Mouse (Mus musculus) heart, adult 2 months (tissue): ENCODE results near the gene Ube2f. TPM values are rescaled to one million over a fixed set of nuclear protein-coding genes. Genes with fewer than 3 reads are reported as not detected.

ENCODE experiments used
- DNase-seq, 2 experiments: peaks; one replicate each; pipeline ENCODE4 v3.0.0; 2021
- H3K27ac ChIP-seq: fragments of 200-600 bp; 2 replicates; pipeline ENCODE4 v1.8.1; 2022
- H3K27me3 ChIP-seq: fragments of 200-500 bp; 2 replicates; pipeline ENCODE4 v1.6.1; 2012; ENCODE audit warnings: mild to moderate bottlenecking, low read length, inconsistent platforms, mixed read lengths; ENCODE audit not compliant: control insufficient read depth, insufficient read depth
- H3K36me3 ChIP-seq: fragments of 200-500 bp; 2 replicates; pipeline ENCODE4 v1.6.1; 2012; ENCODE audit warnings: low read length, inconsistent platforms; ENCODE audit not compliant: control insufficient read depth, insufficient read depth
- H3K4me1 ChIP-seq: fragments of 200-500 bp; 2 replicates; pipeline ENCODE4 v1.6.1; 2011; ENCODE audit warnings: low read length; ENCODE audit not compliant: control insufficient read depth, insufficient read depth
- H3K4me3 ChIP-seq: fragments of 200-600 bp; 2 replicates; pipeline ENCODE4 v1.8.1; 2022
- H3K79me2 ChIP-seq: fragments of 200-500 bp; replicated peaks from 2 replicates; pipeline ENCODE4 v1.6.1; 2012; ENCODE audit warnings: mild to moderate bottlenecking, inconsistent platforms, low read length, moderate library complexity, mixed read lengths; ENCODE audit not compliant: control insufficient read depth, insufficient read depth
- H3K9ac ChIP-seq: fragments of 200-500 bp; 2 replicates; pipeline ENCODE4 v1.6.1; 2012; ENCODE audit warnings: low read depth, mild to moderate bottlenecking, control low read depth, inconsistent platforms, low read length, mixed read lengths
- CTCF ChIP-seq: fragments of 200-600 bp; IDR thresholded peaks from 2 replicates; pipeline ENCODE4 v1.8.1; 2022; ENCODE audit warnings: antibody characterized with exemption, mild to moderate bottlenecking, moderate library complexity
- EP300 ChIP-seq: fragments of 200-500 bp; IDR thresholded peaks from 2 replicates; pipeline ENCODE4 v1.6.1; 2011; ENCODE audit warnings: low read depth, low read length, control low read depth; ENCODE audit not compliant: insufficient read depth
- POLR2A ChIP-seq: fragments of 200-500 bp; IDR thresholded peaks from 2 replicates; pipeline ENCODE4 v1.6.1; 2011; ENCODE audit warnings: mild to moderate bottlenecking, low read depth, low read length, control low read depth; ENCODE audit not compliant: insufficient read depth
- WGBS: fragments of 180-500 bp; shearing (Covaris S2); methylation state at CpG from one replicate; pipeline ENCODE4 v1.1.7; 2018; 5-methylcytosine and 5-hydroxymethylcytosine counted together
- intact Hi-C: fragments of 180-260 bp; cut with DNase I; formaldehyde crosslinking; loops from one replicate; pipeline ENCODE4 v1.15.1; 2025
- polyA plus RNA-seq: library from polyadenylated mRNA; depleted of rRNA; stranded (reverse); fragments of >200 nt; gene quantifications from 2 replicates; pipeline ENCODE4 v1.2.3, GENCODE M21; 2012
- total RNA-seq, 2 experiments: library from RNA; stranded (reverse); gene quantifications; 2 replicates each; pipeline ENCODE4 v1.2.3; 2021

Gene Ube2f
- total and polyA plus RNA-seq, 3 experiments = 39.4 to 48.1 (median 43.1) TPM

DNA sequence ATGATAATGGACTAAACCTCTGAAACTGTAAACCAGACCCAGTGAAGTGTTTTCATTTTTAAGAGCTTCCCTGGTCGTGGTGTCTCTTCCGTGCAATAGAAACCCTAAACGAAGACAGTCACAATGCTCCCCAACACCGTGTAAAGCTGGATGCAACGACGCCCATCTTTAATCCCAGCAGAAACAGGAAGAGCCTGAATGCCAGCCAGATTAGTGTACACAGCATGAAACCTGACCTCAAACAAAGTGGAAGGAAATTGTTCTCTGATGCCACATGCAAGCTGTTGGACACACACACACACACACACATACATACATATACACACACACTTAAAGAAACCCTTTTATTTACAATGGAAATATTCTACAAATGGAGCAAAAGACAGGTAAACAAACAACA lies 19.0 kb upstream of the Ube2f start:
- H3K9ac ChIP-seq = no peak overlapping the region
- H3K27ac ChIP-seq = no peak overlapping the region
- DNase-seq = no peak
- intact Hi-C loops = no loop called here
- H3K79me2 ChIP-seq = no peaks in the 10 kb centered on the region
- no peaks in the 10 kb centered on the region for H3K27me3 ChIP-seq
- H3K36me3 ChIP-seq = no peaks in the 10 kb centered on the region
- TF ChIP-seq EP300 = no peak
- TF ChIP-seq POLR2A = no peak
- TF ChIP-seq CTCF = no peak
- no peak overlapping the region for H3K4me3 ChIP-seq
- no peaks in the 10 kb centered on the region for H3K4me1 ChIP-seq
- WGBS = 67% methylated on average over 6 of the region's 6 CpGs

- intact Hi-C loops = no loop called here
- no peaks in the 10 kb centered on the region for H3K4me1 ChIP-seq
- WGBS = 56% methylated on average over 5 of the region's 5 CpGs
- DNase-seq = no peak
- TF ChIP-seq CTCF = no peak
- no peak for TF ChIP-seq POLR2A
- no peak for TF ChIP-seq EP300
- H3K4me3 ChIP-seq = no peak overlapping the region
- no peaks in the 10 kb centered on the region for H3K27me3 ChIP-seq
- H3K27ac ChIP-seq = no peak overlapping the region
- no peaks in the 10 kb centered on the region for H3K79me2 ChIP-seq
- H3K36me3 ChIP-seq = no peaks in the 10 kb centered on the region
- no peak overlapping the region for H3K9ac ChIP-seq
Measured at GRCm38 (mm10) chr1:91231896-91232295, 18.2 kb upstream of the Ube2f start.

- Histone ChIP-seq H3K27ac (no peak overlapping the region), H3K36me3 (no peaks in the 10 kb centered on the region), H3K79me2 (no peaks in the 10 kb centered on the region), H3K27me3 (no peaks in the 10 kb centered on the region), H3K9ac (no peak overlapping the region), H3K4me3 (no peak overlapping the region), H3K4me1 (no peaks in the 10 kb centered on the region)
- DNase-seq = no peak
- WGBS = 45% methylated on average over 5 of the region's 5 CpGs
- intact Hi-C loops = loop anchor here (5.0 kb wide), 2 partner anchors 133 to 263 kb away; no protein-coding TSS in a partner anchor
- TF ChIP-seq POLR2A (no peak), EP300 (no peak), CTCF (no peak)
Measured at GRCm38 (mm10) chr1:91235395-91235794, 14.7 kb upstream of the Ube2f start.

DNA sequence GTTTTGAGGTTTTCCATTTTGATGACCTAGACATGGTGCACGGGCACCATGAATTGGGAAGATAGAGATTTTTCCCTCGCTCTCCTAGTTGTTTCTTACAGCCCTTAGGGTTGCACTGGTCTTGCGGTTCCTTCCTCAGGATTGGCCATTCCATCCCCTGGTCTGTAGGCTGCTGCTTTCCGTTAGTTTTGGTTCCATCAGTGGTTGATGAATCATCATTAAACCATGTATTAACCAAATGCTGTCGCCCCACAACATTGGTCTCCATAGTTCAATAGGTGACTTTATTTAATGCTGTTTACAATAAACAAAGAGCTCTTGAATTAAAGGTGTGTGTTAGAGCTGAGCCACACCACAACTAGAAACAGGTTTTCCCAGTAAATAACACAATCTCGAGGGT lies 12.4 kb upstream of the Ube2f start:
- no peak overlapping the region for H3K27ac ChIP-seq
- no peaks in the 10 kb centered on the region for H3K4me1 ChIP-seq
- TF ChIP-seq EP300 = no peak
- no peak for TF ChIP-seq CTCF
- no peak for TF ChIP-seq POLR2A
- H3K79me2 ChIP-seq = no peaks in the 10 kb centered on the region
- no peak overlapping the region for H3K4me3 ChIP-seq
- no peak for DNase-seq
- intact Hi-C loops = loop anchor here (2.0 to 5.0 kb wide), 3 partner anchors 21 to 265 kb away; no protein-coding TSS in a partner anchor
- H3K9ac ChIP-seq = no peak overlapping the region
- no peaks in the 10 kb centered on the region for H3K36me3 ChIP-seq
- no peaks in the 10 kb centered on the region for H3K27me3 ChIP-seq
- 82% methylated on average over 6 of the region's 6 CpGs for WGBS

- WGBS = 12% methylated on average over 5 of the region's 5 CpGs
- intact Hi-C loops = loop anchor here (1.0 to 5.0 kb wide), 4 partner anchors 22 to 267 kb away; partner anchors contain the start of gene Ramp1
- H3K27me3 ChIP-seq = no peaks in the 10 kb centered on the region
- no peaks in the 10 kb centered on the region for H3K36me3 ChIP-seq
- H3K27ac ChIP-seq = no peak overlapping the region
- TF ChIP-seq CTCF = peak; percentile 82
- 0 out of 2 replicates have a peak, but pooled peaks have one; percentile 46 for TF ChIP-seq EP300
- TF ChIP-seq POLR2A = no peak
- H3K4me3 ChIP-seq = no peak overlapping the region
- H3K79me2 ChIP-seq = no peaks in the 10 kb centered on the region
- H3K4me1 ChIP-seq = no peaks in the 10 kb centered on the region
- no peak overlapping the region for H3K9ac ChIP-seq
- DNase-seq = peak; percentile 66 to 73
Measured at GRCm38 (mm10) chr1:91239112-91239511, 11.0 kb upstream of the Ube2f start.

DNA sequence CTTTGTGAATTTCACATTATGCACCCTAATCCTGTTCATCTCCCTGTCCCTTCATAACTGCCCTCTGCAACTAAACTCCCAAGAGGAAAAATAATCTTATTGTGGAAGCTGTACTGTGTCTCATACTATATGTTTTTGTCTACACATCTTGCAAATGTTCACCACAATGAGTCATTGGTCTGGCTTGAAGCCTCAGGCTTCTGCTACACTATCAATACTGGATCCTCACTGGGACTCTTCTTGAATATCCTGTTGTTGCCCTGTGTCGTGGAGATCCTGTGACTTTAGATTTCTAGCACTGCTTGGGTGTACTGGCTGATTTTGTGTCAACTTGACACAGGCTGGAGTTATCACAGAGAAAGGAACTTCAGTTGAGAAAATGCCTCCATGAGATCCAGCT lies 10.3 kb upstream of the Ube2f start:
- no peak overlapping the region for H3K27ac ChIP-seq
- WGBS = 53% methylated on average over 1 of the region's 1 CpGs
- no peak for DNase-seq
- TF ChIP-seq EP300 (no peak), POLR2A (no peak)
- no peaks in the 10 kb centered on the region for H3K27me3 ChIP-seq
- no peaks in the 10 kb centered on the region for H3K36me3 ChIP-seq
- intact Hi-C loops = loop anchor here (1.0 to 5.0 kb wide), 4 partner anchors 23 to 267 kb away; partner anchors contain the start of gene Ramp1
- H3K9ac ChIP-seq = no peak overlapping the region
- H3K4me1 ChIP-seq = no peaks in the 10 kb centered on the region
- no peaks in the 10 kb centered on the region for H3K79me2 ChIP-seq
- H3K4me3 ChIP-seq = no peak overlapping the region
